Mouse (Mus musculus): ENCODE measurements around the gene Nlrp4f. TPM values are rescaled to one million over a fixed set of nuclear protein-coding genes. Genes with fewer than 3 reads are reported as not detected.

Gene Nlrp4f
- under 1 TPM in 1 of 2 experiments, not detected in 1; 0.18 TPM for total RNA-seq (2021)

DNA sequence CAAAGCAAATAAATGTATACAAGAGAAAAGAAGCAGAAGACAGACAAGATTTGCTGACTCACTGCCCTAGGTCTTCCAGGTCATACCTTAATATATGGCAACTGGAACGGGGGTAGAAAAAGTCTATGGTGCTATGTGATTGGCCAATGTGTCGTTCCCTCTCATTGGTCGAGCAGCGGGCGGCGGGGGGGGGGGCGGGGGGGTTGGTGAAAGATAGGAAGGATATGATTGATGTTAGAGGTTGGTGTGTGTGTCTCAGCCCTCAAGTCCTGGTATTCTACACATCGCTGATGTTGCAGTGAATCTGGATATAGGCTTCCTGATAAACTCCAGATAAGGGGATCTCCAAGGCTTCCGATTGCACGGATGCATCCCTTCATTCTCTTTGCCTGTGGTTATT is at the start of gene Nlrp4f:
Gene Nlrp4f, minus strand, starts transcription at position 101 of the 400 bp plus-strand sequence.
- DNase-seq (ENCODE audit: low spot score in 2 of 2) = no peak
- intact Hi-C loops (cut with DNase I) = no loop called here

DNA sequence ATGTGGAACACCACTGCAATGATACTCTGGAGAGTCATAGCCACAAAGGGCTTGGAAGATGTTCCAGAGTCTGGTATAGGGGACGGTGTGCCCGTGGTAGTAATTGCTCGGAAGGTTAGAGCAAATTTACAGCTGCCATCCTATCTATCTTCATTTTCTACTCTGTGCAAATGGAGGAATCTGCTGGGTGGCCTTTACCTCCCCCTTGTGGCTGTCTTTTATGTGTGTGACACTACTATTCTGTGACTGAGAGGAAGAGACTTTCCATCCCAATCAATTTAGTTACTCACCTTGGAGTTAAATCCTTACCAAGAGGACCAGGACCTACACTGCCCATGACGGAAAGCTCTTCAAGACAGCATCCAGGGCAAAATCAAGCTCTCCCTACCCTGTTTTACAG is 37.5 kb upstream of the Nlrp4f start:
- intact Hi-C loops (cut with DNase I) = no loop called here
- peak in 1 of 2 experiments; percentile 31 for DNase-seq (ENCODE audit: low spot score in 2 of 2)

GRCm38 (mm10) chr13:65242319-65242787 is 36.6 kb upstream of the Nlrp4f start:
- DNase-seq (ENCODE audit: low spot score in 2 of 2) = no peak
- intact Hi-C loops (cut with DNase I) = no loop called here

DNA sequence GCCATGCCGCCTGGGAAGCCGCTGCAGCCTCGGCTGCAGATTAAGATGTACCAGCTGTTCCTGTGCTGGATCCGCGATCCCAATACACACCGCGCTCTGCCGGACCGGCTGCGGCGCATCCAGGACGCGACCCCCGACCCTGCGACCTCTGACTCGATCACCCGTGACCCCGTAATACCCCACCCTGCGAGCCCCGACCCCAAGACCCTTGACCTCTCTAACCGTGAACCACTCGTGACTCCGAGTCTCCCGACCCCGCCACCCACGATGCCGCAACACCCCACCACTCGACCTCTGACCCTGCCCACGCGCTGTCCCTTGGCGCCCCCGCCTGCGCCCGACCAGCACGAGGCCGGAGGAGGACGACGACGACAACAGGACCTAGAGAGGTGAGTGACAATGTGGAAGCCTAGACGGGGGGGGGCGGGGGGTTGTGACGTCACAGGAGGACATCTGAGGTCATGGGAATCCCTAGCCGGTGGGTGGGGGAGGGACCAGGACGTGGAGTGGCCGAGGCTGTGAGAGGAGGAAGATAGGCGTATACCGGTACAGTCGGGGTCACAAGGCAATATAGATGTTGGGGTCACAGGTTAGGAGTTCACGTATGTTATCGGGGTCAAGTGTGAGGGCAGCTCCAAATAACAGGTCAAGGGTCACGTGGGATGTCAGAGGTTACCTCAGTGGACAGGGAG is 36.0 kb upstream of the Nlrp4f start:
- intact Hi-C loops (cut with DNase I) = loop anchor here (1.0 to 2.0 kb wide), 4 partner anchors 37 to 929 kb away; partner anchors contain the start of genes Aaed1, Mfsd14b and Zfp369
- DNase-seq (ENCODE audit: low spot score in 2 of 2) = no peak

GRCm38 (mm10) chr13:65241099-65241626 is 35.4 kb upstream of the Nlrp4f start:
- intact Hi-C loops (cut with DNase I) = loop anchor here (1.0 to 2.0 kb wide), 4 partner anchors 37 to 928 kb away; partner anchors contain the start of genes Aaed1, Mfsd14b and Zfp369
- peak; percentile 98 for DNase-seq (ENCODE audit: low spot score in 2 of 2)

GRCm38 (mm10) chr13:65240509-65241098 is 34.8 kb upstream of the Nlrp4f start:
- peak; percentile 98 to 99 for DNase-seq (ENCODE audit: low spot score in 2 of 2)
- intact Hi-C loops (cut with DNase I) = loop anchor here (1.0 to 2.0 kb wide), 4 partner anchors 38 to 928 kb away; partner anchors contain the start of genes Aaed1, Mfsd14b and Zfp369

- DNase-seq (ENCODE audit: low spot score in 2 of 2) = no peak
- intact Hi-C loops (cut with DNase I) = no loop called here
Observed at GRCm38 (mm10) chr13:65237211-65237610, 31.4 kb upstream of the Nlrp4f start.

GRCm38 (mm10) chr13:65226657-65227056 is 20.9 kb upstream of the Nlrp4f start:
- no peak for DNase-seq (ENCODE audit: low spot score in 2 of 2)
- intact Hi-C loops (cut with DNase I) = no loop called here

DNA sequence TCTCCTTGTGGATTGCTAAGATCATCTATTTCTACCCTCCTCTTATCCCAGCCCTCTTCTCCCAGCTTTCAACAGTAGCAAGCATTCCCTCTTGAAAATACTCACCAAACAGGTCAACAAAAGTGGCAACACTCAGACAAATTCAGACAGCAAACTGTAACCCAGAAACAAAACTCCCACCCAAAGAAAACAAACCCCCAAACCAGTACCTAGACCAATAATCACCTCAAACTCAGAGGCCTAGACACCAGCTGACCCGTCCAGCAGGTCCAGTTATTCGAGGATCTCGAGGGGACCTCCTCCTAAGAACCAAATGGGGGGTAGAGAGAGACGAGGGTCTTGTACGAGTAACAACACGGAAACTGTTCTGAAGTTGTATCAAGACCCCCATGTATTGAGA is 20.2 kb upstream of the Nlrp4f start:
- intact Hi-C loops (cut with DNase I) = no loop called here
- no peak for DNase-seq (ENCODE audit: low spot score in 2 of 2)

GRCm38 (mm10) chr13:65200667-65201066 is 5.1 kb downstream of the Nlrp4f start:
- DNase-seq (ENCODE audit: low spot score in 2 of 2) = no peak
- intact Hi-C loops (cut with DNase I) = no loop called here

DNA sequence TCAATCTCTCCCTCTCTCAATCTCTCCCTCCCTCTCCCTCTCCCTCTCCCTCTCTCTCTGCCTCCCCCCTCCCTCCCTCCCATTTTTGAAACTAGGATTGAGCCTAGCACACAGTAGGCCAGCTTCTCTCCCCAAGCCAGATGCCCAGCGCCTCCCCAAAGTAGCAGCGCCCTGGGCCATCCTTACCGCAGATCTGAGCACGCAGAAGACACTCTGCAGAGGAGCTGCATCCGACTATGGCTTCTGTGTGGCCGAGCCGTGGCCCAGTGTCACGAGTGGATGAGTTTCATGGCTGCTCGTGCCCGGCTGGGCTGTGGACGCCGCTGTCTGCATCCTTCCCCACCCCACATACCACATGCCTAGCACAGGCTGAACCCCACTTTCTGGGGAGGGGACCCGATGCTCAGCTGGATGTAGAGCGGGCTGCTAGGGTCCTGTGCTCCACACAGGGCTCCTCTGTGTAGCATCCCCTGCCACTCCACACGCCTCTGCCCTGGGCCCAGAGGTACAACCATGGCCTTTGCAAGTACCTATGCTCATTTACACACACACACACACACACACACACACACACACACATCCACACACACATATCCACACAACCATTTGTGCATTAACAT is 29.2 kb downstream of the Nlrp4f start:
- DNase-seq (ENCODE audit: low spot score in 2 of 2) = no peak
- intact Hi-C loops (cut with DNase I) = loop anchor here (2.0 kb wide), 1 partner anchor 134 kb away; no protein-coding TSS in a partner anchor

DNA sequence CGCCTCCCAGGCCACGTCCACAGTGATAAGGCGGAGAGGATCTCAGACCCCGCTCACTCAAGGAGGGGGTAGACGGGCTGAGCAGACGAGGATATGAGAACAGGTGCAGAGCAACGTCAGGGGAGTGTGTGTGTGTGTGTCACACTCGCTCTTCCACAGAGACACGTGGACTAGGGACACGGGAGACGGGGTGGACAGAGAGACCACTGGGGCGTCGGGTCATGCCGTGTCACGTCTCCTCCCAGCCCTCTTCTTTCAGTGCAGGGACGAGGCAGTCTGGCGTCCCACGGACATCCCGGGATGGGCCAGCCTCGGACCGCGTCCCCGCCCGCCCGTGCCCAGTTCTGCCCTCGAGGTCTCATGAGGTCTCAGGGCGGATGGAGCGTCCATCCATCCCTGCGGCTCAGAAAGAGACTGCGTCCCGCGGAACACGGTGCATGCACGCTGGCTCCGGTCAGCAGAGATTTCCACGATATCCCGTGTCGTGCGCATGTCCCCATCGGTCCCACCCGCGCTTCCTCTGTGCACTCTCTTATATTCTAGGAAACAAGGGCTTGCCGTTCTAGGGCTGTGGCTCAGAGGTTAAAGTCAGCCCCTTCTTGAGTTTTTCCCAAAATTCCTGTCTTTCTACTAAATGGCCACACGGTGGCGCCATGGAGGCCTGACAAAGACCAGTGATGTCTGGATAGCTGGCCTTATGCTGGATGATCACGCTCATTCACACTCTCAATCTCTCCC is 29.9 kb downstream of the Nlrp4f start:
- peak; percentile 2 to 23 for DNase-seq (ENCODE audit: low spot score in 2 of 2)
- intact Hi-C loops (cut with DNase I) = loop anchor here (2.0 kb wide), 1 partner anchor 135 kb away; no protein-coding TSS in a partner anchor

DNA sequence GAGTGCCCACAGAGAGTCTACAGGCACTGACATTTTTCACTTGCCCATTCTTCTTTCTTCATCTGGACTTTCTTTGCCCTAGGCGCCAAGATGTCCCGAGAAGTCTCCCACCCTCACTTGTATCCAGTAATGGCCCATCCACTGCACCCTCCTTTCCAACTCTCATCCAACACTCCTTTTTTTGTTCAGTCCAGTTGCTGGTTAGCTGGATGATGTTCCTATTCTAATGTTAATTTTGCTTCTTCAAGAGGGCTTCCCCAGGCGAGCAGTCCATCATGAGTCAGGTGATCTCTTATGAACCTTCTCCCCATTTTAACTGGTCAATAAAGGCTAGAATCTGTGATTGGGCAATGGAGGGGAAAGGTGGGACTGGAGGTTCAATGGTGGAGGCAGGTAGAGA is 31.7 kb downstream of the Nlrp4f start:
- DNase-seq (ENCODE audit: low spot score in 2 of 2) = no peak
- intact Hi-C loops (cut with DNase I) = no loop called here

DNA sequence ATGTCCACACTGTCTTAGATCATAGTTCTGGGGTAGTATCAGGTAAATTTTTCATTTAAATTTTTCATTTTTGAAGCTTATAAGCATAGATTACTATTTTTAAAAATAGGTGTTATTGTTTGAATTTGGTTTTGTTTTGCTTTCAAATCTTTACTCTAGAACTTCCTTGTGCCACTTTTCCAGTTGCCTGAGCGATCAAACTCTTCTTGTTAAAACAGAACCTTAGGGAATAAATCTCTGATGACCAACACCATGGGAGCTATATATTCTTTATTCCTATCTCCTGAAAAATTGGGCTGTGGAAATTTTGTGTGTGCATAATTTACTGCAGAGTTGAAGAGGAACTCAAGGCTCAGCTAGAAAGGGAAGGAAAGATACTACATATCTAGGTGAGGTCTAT is 55.8 kb downstream of the Nlrp4f start, which contains the start of gene Olfr466:
Gene Olfr466, plus strand, starts transcription at position 301 of the 400 bp plus-strand sequence.
- no peak for DNase-seq (ENCODE audit: low spot score in 2 of 2)
- intact Hi-C loops (cut with DNase I) = no loop called here

DNA sequence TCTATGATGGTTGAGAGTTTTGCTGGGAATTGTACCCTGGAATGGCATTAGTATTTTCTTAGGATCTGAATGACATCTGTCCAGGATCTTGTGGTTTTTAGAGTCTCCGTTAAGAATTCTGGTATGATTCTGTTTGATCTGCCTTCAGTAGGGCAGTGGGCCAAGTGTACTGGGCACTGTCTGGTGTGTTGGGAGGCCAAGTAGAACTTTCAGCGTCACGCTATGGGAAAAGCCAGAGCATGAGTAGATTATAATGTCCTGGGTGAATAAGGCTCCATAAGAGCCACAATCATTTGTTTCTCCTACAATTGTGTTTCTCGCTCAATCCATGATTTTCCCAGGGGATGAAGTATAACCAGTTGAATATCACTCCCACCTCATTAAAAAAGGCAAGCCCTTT is 68.0 kb downstream of the Nlrp4f start, which contains the start of gene Olfr465-ps1:
Gene Olfr465-ps1, plus strand, starts transcription at position 301 of the 400 bp plus-strand sequence.
- no peak for DNase-seq (ENCODE audit: low spot score in 2 of 2)
- intact Hi-C loops (cut with DNase I) = no loop called here

All from left cerebral cortex, postnatal 25 days (tissue).